Mouse (Mus musculus): ENCODE data around the gene Nr5a1. TPM values are rescaled to one million over a fixed set of nuclear protein-coding genes. Genes with fewer than 3 reads are reported as not detected.

Nr5a1 gene
- total RNA-seq, 2 experiments from 2014 or later = not detected

- peak; percentile 16 to 23 for DNase-seq (ENCODE audit: low spot score in 2 of 2)
These were observed 61.6 kb downstream of the Nr5a1 start for GRCm38 (mm10) chr2:38652565-38653292.

- DNase-seq (ENCODE audit: low spot score in 2 of 2) = no peak
These were observed 62.2 kb downstream of the Nr5a1 start for GRCm38 (mm10) chr2:38652098-38652497.

GRCm38 (mm10) chr2:38650340-38650739, 64.0 kb downstream of the Nr5a1 start:
- DNase-seq (ENCODE audit: low spot score in 2 of 2) = no peak

GRCm38 (mm10) chr2:38647661-38648060, 66.7 kb downstream of the Nr5a1 start:
- DNase-seq (ENCODE audit: low spot score in 2 of 2) = no peak

- peak; percentile 22 to 44 for DNase-seq (ENCODE audit: low spot score in 2 of 2)
These were observed 67.1 kb downstream of the Nr5a1 start for GRCm38 (mm10) chr2:38647201-38647606.

GRCm38 (mm10) chr2:38645936-38646335, 68.4 kb downstream of the Nr5a1 start:
- peak; percentile 75 to 79 for DNase-seq (ENCODE audit: low spot score in 2 of 2)

- DNase-seq (ENCODE audit: low spot score in 2 of 2) = peak; percentile 84 to 87
These were observed 70.5 kb downstream of the Nr5a1 start, which contains the start of gene Psmb7 for GRCm38 (mm10) chr2:38643625-38644427. Gene Psmb7, minus strand, starts transcription at chr2:38644087.

Other genes starting within 250 kb of the Nr5a1 start
- gene Nek6, start 202.9 kb downstream of the Nr5a1 start, total RNA-seq (2021) = 10 to 100 TPM; 43.8 to 49.7 TPM
- gene Psmb7, start 70.5 kb downstream of the Nr5a1 start, total RNA-seq (2021) = 100 to 1,000 TPM; 250 to 255 TPM
- gene Nr6a1, start 213.1 kb upstream of the Nr5a1 start, total RNA-seq (2021) = 1 to 10 TPM; 3.8 to 4.2 TPM
- gene Olfml2a, start 217.4 kb upstream of the Nr5a1 start, total RNA-seq (2021) = 1 to 10 TPM; 3.2 to 4.7 TPM